Mouse (Mus musculus): Measurements from ENCODE around the gene Ndufa13.

- TF ChIP-seq GATA1 (IDR thresholded peaks at IDR 0.05; ENCODE audit: borderline replicate concordance, low read length) (no peak), FLI1 (IDR thresholded peaks at IDR 0.05; ENCODE audit: low read length) (no peak)
Measured at GRCm38 (mm10) chr8:69897857-69898256, 4.5 kb downstream of the Ndufa13 start.

Measured in megakaryocyte, embryonic 14.5 days (primary cell).